Mouse (Mus musculus) heart, embryonic 15.5 days (tissue): ENCODE results near the gene Espn. TPM values are rescaled to one million over a fixed set of nuclear protein-coding genes. Genes with fewer than 3 reads are reported as not detected.

Experiments
- ATAC-seq: fragments of 200-750 bp; cut with Nextera tagmentation; replicated peaks from 2 replicates; pipeline ENCODE4 v1.8.0; 2017; ENCODE audit warnings: low read depth, moderate TSS enrichment; ENCODE audit not compliant: insufficient number of reproducible peaks, insufficient read depth, low FRiP score
- H3K27ac ChIP-seq: fragments of 300-500 bp; sonication (generic); 2 replicates; pipeline ENCODE4 v1.5.1; 2015; ENCODE audit warnings: mild to moderate bottlenecking, inconsistent platforms
- H3K27me3 ChIP-seq: fragments of 300-500 bp; sonication (generic); 2 replicates; pipeline ENCODE4 v1.6.1; 2015; ENCODE audit warnings: inconsistent platforms
- H3K36me3 ChIP-seq: fragments of 300-500 bp; sonication (generic); 2 replicates; pipeline ENCODE4 v1.6.1; 2015; ENCODE audit warnings: mild to moderate bottlenecking, inconsistent platforms
- H3K4me1 ChIP-seq: fragments of 300-500 bp; sonication (generic); replicated peaks from 2 replicates; pipeline ENCODE4 v1.6.1; 2015; ENCODE audit warnings: inconsistent platforms
- H3K4me2 ChIP-seq: fragments of 300-500 bp; sonication (generic); 2 replicates; pipeline ENCODE4 v1.6.1; 2015; ENCODE audit warnings: inconsistent platforms, mild to moderate bottlenecking, moderate library complexity
- H3K4me3 ChIP-seq: fragments of 300-500 bp; sonication (generic); 2 replicates; pipeline ENCODE4 v1.5.1; 2015; ENCODE audit warnings: mild to moderate bottlenecking, inconsistent platforms
- H3K9ac ChIP-seq: fragments of 300-500 bp; sonication (generic); 2 replicates; pipeline ENCODE4 v1.6.1; 2015; ENCODE audit warnings: mild to moderate bottlenecking, inconsistent platforms
- H3K9me3 ChIP-seq: fragments of 300-500 bp; sonication (generic); replicated peaks from 2 replicates; pipeline ENCODE4 v1.6.1; 2016; ENCODE audit warnings: inconsistent platforms
- WGBS: fragments of 180-500 bp; shearing (Covaris S2); methylation state at CpG from one replicate; pipeline ENCODE4 v1.1.7; 2015; ENCODE audit warnings: mixed read lengths; 5-methylcytosine and 5-hydroxymethylcytosine counted together
- polyA plus RNA-seq: library from polyadenylated mRNA; unstranded; fragments of >200 nt; fragmentation: Nextera tagmentation; extraction: Ambion mirVana; gene quantifications from 2 replicates; pipeline ENCODE4 v1.2.1, GENCODE M21; 2015

Espn gene
- polyA plus RNA-seq, 1 experiment from 2014 or later, result 0.93 TPM

GRCm38 (mm10) chr4:152120311-152121182, 31.6 kb downstream of the Espn start:
- Histone ChIP-seq H3K9ac (no peak overlapping the region), H3K4me1 (peaks cover 43% of the 10 kb centered on the region), H3K4me3 (peak overlapping the region; percentile 37), H3K9me3 (no peaks in the 10 kb centered on the region), H3K36me3 (no peaks in the 10 kb centered on the region), H3K4me2 (peak overlapping the region; percentile 60), H3K27me3 (peaks cover 100% of the 10 kb centered on the region), H3K27ac (no peak overlapping the region)
- WGBS, result 3% methylated on average over 31 of the region's 31 CpGs
- ATAC-seq, result no peak

GRCm38 (mm10) chr4:152119396-152120292, 32.5 kb downstream of the Espn start:
- H3K4me3 ChIP-seq, result peak overlapping the region; percentile 37
- ATAC-seq, result no peak

GRCm38 (mm10) chr4:152117538-152117937, 34.6 kb downstream of the Espn start:
- Histone ChIP-seq H3K9me3 (no peaks in the 10 kb centered on the region), H3K36me3 (peaks cover 19% of the 10 kb centered on the region), H3K27ac (no peak overlapping the region), H3K4me2 (no peak overlapping the region), H3K4me3 (no peak overlapping the region), H3K27me3 (peaks cover 90% of the 10 kb centered on the region), H3K4me1 (peaks cover 37% of the 10 kb centered on the region), H3K9ac (no peak overlapping the region)
- ATAC-seq, result no peak
- 70% methylated on average over 9 of the region's 9 CpGs for WGBS

More at GRCm38 (mm10) chr4:152119396-152120292, 32.5 kb downstream of the Espn start:
- Histone ChIP-seq H3K4me1 (peaks cover 40% of the 10 kb centered on the region), H3K9ac (no peak overlapping the region), H3K36me3 (peaks cover 4% of the 10 kb centered on the region; the same call in 1 of the 2 replicates), H3K27ac (no peak overlapping the region), H3K4me2 (peak overlapping the region; percentile 60), H3K9me3 (no peaks in the 10 kb centered on the region), H3K27me3 (peaks cover 100% of the 10 kb centered on the region)
- WGBS, result 8% methylated on average over 39 of the region's 39 CpGs

- peak within 1 kb of the TSS; percentile 35; the same call in 1 of the 2 replicates for H3K9ac ChIP-seq
- WGBS, result 6% methylated on average over 30 of the region's 30 CpGs
- H3K9me3 ChIP-seq, result no peaks in the 10 kb centered on the region
- H3K4me1 ChIP-seq, result peaks cover 32% of the 10 kb centered on the region
- peak within 1 kb of the TSS; percentile 59 for H3K4me2 ChIP-seq
- peaks cover 75% of the 10 kb centered on the region for H3K27me3 ChIP-seq
- peak within 1 kb of the TSS; percentile 30 for H3K4me3 ChIP-seq
- H3K36me3 ChIP-seq, result peaks cover 29% of the 10 kb centered on the region
- H3K27ac ChIP-seq, result no peak within 1 kb of the TSS
- peak; percentile 19; the same call in 1 of the 2 replicates for ATAC-seq
Observed at GRCm38 (mm10) chr4:152115921-152116612, 36.1 kb downstream of the Espn start, which contains the start of gene Tnfrsf25. Gene Tnfrsf25, plus strand, starts transcription at chr4:152115934.

GRCm38 (mm10) chr4:152114080-152114479, 38.1 kb downstream of the Espn start:
- Histone ChIP-seq H3K4me1 (peaks cover 15% of the 10 kb centered on the region), H3K4me2 (no peak overlapping the region), H3K36me3 (peaks cover 42% of the 10 kb centered on the region), H3K27me3 (peaks cover 55% of the 10 kb centered on the region), H3K9me3 (no peaks in the 10 kb centered on the region), H3K9ac (no peak overlapping the region), H3K4me3 (no peak overlapping the region), H3K27ac (no peak overlapping the region)
- 74% methylated on average over 16 of the region's 16 CpGs for WGBS
- ATAC-seq, result no peak

GRCm38 (mm10) chr4:152112329-152112728, 39.8 kb downstream of the Espn start:
- H3K27me3 ChIP-seq, result peaks cover 38% of the 10 kb centered on the region
- 88% methylated on average over 9 of the region's 9 CpGs for WGBS

GRCm38 (mm10) chr4:152110689-152111088, 41.5 kb downstream of the Espn start:
- no peak overlapping the region for H3K9ac ChIP-seq
- H3K27me3 ChIP-seq, result peaks cover 21% of the 10 kb centered on the region
- H3K4me1 ChIP-seq, result peaks cover 25% of the 10 kb centered on the region
- WGBS, result 62% methylated on average over 4 of the region's 4 CpGs
- ATAC-seq, result no peak
- no peak overlapping the region for H3K27ac ChIP-seq
- no peaks in the 10 kb centered on the region for H3K9me3 ChIP-seq
- H3K4me2 ChIP-seq, result no peak overlapping the region
- no peak overlapping the region for H3K4me3 ChIP-seq
- H3K36me3 ChIP-seq, result peaks cover 50% of the 10 kb centered on the region

More at GRCm38 (mm10) chr4:152112329-152112728, 39.8 kb downstream of the Espn start:
- no peak overlapping the region for H3K4me2 ChIP-seq
- H3K36me3 ChIP-seq, result peaks cover 44% of the 10 kb centered on the region
- ATAC-seq, result no peak
- H3K4me1 ChIP-seq, result peaks cover 29% of the 10 kb centered on the region
- H3K27ac ChIP-seq, result no peak overlapping the region
- no peak overlapping the region for H3K4me3 ChIP-seq
- no peaks in the 10 kb centered on the region for H3K9me3 ChIP-seq
- no peak overlapping the region for H3K9ac ChIP-seq

GRCm38 (mm10) chr4:152109509-152109908, 42.7 kb downstream of the Espn start:
- 75% methylated on average over 3 of the region's 3 CpGs for WGBS
- H3K27ac ChIP-seq, result no peak overlapping the region
- peaks cover 49% of the 10 kb centered on the region for H3K36me3 ChIP-seq
- H3K4me3 ChIP-seq, result no peak overlapping the region
- no peaks in the 10 kb centered on the region for H3K9me3 ChIP-seq
- no peak overlapping the region for H3K9ac ChIP-seq
- peaks cover 9% of the 10 kb centered on the region for H3K27me3 ChIP-seq
- H3K4me2 ChIP-seq, result no peak overlapping the region
- H3K4me1 ChIP-seq, result peaks cover 18% of the 10 kb centered on the region
- no peak for ATAC-seq

GRCm38 (mm10) chr4:152108673-152109072, 43.5 kb downstream of the Espn start:
- peak overlapping the region; percentile 68; the same call in 1 of the 2 replicates for H3K4me2 ChIP-seq

GRCm38 (mm10) chr4:152107971-152108509, 44.1 kb downstream of the Espn start:
- H3K36me3 ChIP-seq, result peaks cover 48% of the 10 kb centered on the region
- WGBS, result 27% methylated on average over 30 of the region's 30 CpGs

More at GRCm38 (mm10) chr4:152108673-152109072, 43.5 kb downstream of the Espn start:
- Histone ChIP-seq H3K4me3 (peak overlapping the region; percentile 39; the same call in 1 of the 2 replicates), H3K27me3 (peaks cover 1% of the 10 kb centered on the region; the same call in 1 of the 2 replicates), H3K9me3 (no peaks in the 10 kb centered on the region), H3K4me1 (peaks cover 18% of the 10 kb centered on the region), H3K9ac (no peak overlapping the region), H3K36me3 (peaks cover 50% of the 10 kb centered on the region), H3K27ac (no peak overlapping the region)
- WGBS, result 86% methylated on average over 5 of the region's 5 CpGs
- ATAC-seq, result no peak

More at GRCm38 (mm10) chr4:152107971-152108509, 44.1 kb downstream of the Espn start:
- Histone ChIP-seq H3K27ac (0 out of 2 replicates have a peak overlapping the region, but pooled peaks have one; percentile 33), H3K27me3 (no peaks in the 10 kb centered on the region), H3K4me3 (peak overlapping the region; percentile 39), H3K9me3 (no peaks in the 10 kb centered on the region), H3K4me1 (peaks cover 18% of the 10 kb centered on the region), H3K9ac (no peak overlapping the region), H3K4me2 (peak overlapping the region; percentile 68)
- peak; percentile 87 for ATAC-seq
